Mouse (Mus musculus): Measurements from ENCODE around the gene Flywch1.

- no peak for TF ChIP-seq GATA1 (IDR thresholded peaks at IDR 0.05; ENCODE audit: low read length)
- no peak for TF ChIP-seq TAL1 (IDR thresholded peaks at IDR 0.05; ENCODE audit: low read length)
These were observed 23.4 kb downstream of the Flywch1 start for GRCm38 (mm10) chr17:23748026-23748425.
